Mouse (Mus musculus) bone marrow macrophage, adult 2 months (primary cell): Measurements from ENCODE around the gene Gm17581. TPM values are rescaled to one million over a fixed set of nuclear protein-coding genes. Genes with fewer than 3 reads are reported as not detected.
"Not testable (repeated sequence)": the region's sequence is repeated elsewhere in the genome, so short reads cannot be mapped to it uniquely, and the experiment has no call there.

Source experiments
- H3K27ac ChIP-seq: 2 replicates; pipeline ENCODE4 v1.5.1; 2012; ENCODE audit warnings: low read depth, low read length; ENCODE audit not compliant: insufficient read depth
- H3K4me1 ChIP-seq: 2 replicates; pipeline ENCODE4 v1.6.1; 2012; ENCODE audit warnings: low read length; ENCODE audit not compliant: control insufficient read depth, insufficient read depth
- H3K4me3 ChIP-seq: 2 replicates; pipeline ENCODE4 v1.5.1; 2012; ENCODE audit warnings: mild to moderate bottlenecking, low read length, moderate library complexity; ENCODE audit not compliant: insufficient read depth
- CTCF ChIP-seq: IDR thresholded peaks from 2 replicates; pipeline ENCODE4 v1.5.1; 2012; ENCODE audit warnings: low read depth, mild to moderate bottlenecking, low read length, moderate library complexity
- POLR2A ChIP-seq: IDR thresholded peaks from 2 replicates; pipeline ENCODE4 v1.6.1; 2012; ENCODE audit warnings: mild to moderate bottlenecking, low read depth, low read length, borderline replicate concordance
- polyA plus RNA-seq: library from polyadenylated mRNA; stranded (reverse); fragments of >200 nt; gene quantifications from 2 replicates; pipeline ENCODE4 v1.2.4, GENCODE M21; 2012; ENCODE audit not compliant: missing spikeins, insufficient read depth, insufficient read length

The Gm17581 gene
- polyA plus RNA-seq, result not detected in 2 replicates

DNA sequence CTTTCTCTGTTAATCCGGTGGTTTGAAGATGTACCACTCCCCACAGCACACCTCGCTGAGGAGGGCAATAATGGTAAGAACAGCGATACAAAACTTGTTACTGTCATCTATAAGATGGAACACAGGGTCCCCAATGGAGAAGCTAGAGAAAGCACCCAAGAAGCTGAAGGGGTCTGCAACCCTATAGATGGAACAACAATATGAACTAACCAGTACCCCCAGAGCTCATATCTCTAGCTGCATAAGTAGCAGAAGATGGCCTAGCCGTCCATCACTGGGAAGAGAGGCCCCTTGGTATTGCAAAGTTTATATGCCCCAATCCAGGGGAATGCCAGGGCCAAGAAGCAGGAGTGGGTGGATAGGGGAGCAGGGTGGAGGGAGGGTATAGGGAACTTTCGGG, at the start of gene Gm17581:
TSS of gene Gm17581 (minus strand) at position 101 of the 400 bp plus-strand sequence.
- H3K4me1 ChIP-seq, H3K27ac ChIP-seq, H3K4me3 ChIP-seq: not testable (repeated sequence)

DNA sequence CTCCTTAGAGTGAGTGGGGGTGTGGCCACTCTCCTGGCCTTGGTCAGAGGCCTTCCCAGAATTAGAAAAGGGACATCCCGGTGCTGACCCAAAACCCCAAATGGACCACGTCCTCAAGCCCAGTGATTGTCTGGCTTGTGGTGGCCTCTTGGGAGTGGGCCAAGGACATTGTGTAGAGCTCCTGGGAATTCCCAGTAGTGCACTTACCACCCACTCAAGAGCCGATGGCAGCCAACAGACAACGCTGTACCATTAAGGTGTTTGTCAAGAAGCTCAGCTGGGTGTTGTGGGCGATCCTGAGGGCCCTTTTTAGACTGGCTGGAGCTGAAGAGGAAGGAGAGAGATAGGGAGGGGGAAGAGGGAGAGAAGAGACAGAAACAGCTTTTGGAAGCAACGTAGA, 48.9 kb upstream of the Gm17581 start:
- no peak overlapping the region for H3K4me3 ChIP-seq
- no peak overlapping the region for H3K27ac ChIP-seq
- no peaks in the 10 kb centered on the region for H3K4me1 ChIP-seq
- TF ChIP-seq CTCF (no peak), POLR2A (no peak)

DNA sequence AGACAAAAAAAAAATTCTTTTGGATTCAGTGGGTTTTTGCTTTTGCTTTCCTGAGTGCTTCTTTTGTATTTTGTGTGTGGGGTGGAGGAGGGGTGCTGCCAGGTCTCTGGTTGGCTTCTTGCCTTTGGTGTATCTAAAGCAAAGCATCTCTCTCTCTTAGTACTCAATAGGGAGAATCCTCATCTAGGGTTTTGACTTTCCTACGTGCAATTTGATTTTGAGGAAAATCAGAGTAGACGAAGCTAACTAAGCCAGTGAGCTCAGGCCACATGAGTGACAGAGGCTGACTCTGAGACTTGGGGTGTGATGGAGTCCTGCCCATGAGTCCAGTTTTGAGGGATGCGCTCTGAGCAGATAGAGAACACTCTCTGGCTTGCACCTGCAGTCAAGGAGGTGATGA, 43.8 kb upstream of the Gm17581 start:
- Histone ChIP-seq H3K27ac (no peak overlapping the region), H3K4me3 (no peak overlapping the region), H3K4me1 (no peaks in the 10 kb centered on the region)
- TF ChIP-seq POLR2A, result no peak
- no peak for TF ChIP-seq CTCF

DNA sequence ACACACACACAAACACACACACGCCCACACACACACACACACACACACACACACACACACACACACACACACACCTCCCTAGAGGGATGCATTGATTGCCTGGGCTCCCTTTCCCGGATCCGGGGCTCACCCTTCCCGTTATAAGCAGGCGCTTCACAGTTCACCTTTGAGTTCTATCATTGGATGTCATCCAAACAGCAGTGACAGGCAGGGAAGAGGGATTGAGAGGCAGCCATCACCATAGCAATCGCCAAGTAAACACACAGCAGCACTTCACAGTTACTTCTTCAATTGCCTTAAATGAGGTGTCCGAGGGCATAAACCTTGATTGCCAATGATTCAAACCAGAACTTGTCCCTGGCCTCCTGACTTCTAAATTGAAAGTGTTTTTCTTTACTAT, 43.4 kb upstream of the Gm17581 start:
- H3K4me1 ChIP-seq, result no peaks in the 10 kb centered on the region
- no peak for TF ChIP-seq CTCF
- no peak for TF ChIP-seq POLR2A
- no peak overlapping the region for H3K4me3 ChIP-seq
- H3K27ac ChIP-seq, result no peak overlapping the region

DNA sequence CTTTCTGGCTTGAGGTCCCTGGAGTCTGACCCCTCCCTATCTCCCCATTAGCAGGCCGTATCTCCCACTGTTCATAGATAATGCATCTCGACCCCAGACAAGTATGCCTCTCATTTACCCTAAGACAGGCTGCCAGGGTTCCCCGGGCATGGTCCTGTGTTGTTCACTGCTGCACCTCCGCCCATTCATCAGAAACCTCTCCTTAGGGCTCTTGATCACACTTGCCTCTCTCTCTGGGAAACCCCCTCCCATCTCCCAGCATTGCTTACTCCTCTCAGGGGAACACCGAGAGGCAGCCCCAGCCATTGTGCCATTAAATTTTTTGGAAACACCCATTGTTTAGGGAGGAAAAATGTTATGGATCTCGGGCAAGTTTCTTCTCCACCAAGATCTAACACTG, 42.3 kb upstream of the Gm17581 start:
- no peak overlapping the region for H3K27ac ChIP-seq
- H3K4me3 ChIP-seq, result no peak overlapping the region
- TF ChIP-seq POLR2A, result no peak
- TF ChIP-seq CTCF, result no peak
- H3K4me1 ChIP-seq, result no peaks in the 10 kb centered on the region

DNA sequence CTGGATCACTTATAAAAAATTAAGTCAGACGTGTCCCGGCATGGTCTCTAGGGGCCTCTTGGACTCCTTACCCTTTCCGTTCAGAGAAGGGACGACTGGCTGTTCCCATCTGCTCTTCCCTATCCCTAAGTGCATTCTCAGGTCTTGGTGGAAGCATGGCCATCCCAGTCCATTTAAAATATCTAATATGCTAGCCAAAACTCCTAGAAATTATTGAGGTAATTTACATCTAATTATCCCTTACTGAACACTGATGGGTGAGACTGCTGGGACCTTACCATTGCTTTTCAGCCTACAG, 42.0 kb upstream of the Gm17581 start:
- no peak overlapping the region for H3K4me3 ChIP-seq
- H3K27ac ChIP-seq, result no peak overlapping the region
- no peak for TF ChIP-seq POLR2A
- no peak for TF ChIP-seq CTCF
- H3K4me1 ChIP-seq, result no peaks in the 10 kb centered on the region

DNA sequence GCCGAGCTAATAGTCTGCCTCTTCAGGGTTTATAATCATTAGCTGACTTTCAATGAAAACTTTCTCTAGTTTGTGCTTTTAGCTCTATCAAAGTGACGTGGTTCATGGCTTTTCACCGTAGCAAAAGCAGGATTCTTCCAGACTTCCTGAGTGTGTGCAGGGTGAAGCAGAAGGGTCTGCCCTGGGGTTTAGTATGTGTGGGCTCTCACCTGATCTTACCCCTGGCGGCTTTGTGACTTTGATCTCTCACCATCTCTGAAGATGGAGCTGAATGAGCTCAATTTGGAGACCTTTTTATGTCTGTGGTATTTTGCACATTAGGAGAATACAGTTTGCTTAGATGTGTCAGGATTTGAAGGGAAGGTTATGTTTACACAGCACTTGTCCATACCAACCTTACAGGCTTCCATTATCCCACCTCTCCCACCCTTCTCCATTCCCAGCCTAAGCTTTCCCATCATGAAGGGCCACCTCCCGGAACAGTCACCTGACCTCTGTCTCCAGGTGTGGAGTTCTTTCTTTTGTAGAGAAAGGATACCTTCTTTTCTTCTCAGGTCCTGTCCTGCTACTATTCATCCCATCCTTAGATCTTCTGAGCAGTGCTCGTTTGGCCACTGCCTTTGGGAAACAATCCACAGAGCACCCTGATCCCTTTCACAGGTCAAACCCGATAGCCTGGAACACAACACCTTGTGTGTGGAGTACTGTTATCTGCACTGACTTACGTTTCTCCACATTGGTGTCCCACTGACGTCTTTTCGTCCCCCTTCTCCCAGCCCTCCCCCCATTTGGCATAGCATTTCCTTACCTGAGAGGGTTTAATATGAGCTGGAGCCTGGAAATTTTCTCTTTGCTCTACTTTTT, 41.4 kb upstream of the Gm17581 start:
- no peak for TF ChIP-seq CTCF
- no peak for TF ChIP-seq POLR2A
- Histone ChIP-seq H3K27ac (no peak overlapping the region), H3K4me3 (no peak overlapping the region), H3K4me1 (no peaks in the 10 kb centered on the region)

DNA sequence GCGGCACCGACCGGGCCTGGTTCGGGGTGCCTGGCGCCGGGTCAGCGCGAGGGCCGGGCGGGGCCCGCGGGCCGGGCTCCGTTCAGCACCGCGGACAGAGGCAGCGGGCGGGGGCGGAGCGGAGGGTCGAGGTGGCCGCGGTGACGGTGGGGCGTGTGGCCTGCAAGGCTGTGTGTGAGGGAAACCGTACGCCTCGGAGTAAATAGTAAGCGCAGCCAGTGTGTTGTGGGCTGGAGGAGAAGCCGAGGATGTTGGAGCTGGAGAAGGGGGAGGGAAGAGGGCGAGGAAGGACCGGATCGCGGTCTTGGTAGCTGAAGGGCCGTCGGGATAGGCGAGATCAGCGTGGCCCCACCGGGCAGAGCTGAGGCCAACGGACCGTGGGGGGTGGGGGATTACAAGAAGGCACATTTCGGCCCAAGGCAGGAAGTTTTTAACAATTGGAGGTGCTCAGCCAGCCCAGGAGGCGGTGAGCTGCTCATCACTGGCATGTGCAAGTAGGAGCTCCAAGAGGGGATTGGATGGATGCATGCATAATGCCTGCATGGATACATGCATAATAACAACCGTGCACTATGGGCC, 40.1 kb upstream of the Gm17581 start:
- H3K4me3 ChIP-seq, result peak overlapping the region; percentile 57
- TF ChIP-seq POLR2A (no peak), CTCF (no peak)

DNA sequence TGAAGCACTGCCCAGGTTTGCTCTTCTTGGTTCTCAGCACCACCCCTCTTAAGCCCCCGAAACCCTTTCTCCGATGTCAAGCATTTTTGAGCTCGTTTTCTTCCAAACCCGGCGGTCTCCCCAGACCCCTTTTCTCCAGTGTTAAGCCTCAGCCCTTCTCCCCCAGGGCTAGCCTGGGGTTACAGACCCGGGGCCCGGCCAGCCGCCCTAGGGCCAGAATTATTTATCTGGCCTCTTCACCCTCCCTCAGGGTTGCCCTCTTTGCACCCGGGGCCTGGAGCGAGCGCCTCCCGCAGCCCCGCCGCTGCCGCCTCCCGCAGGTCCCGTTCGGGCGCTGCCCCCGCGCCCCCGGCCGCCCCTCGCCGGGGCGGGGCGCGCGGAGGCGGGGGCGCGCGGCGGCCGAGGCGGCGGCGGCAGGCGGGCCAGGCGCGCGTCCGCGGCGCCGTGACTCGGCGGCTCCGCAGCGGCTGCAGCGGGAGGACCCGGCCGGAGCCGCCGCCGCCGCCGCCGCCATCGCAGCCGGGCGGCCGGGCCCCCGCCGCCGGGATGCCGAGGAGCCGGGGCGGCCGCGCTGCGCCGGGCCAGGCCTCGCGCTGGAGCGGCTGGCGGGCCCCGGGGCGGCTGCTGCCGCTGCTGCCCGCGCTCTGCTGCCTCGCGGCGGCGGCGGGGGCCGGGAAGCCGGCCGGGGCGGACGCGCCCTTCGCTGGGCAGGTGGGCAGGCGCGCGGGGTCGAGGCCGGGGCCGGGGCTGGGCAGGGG, 39.4 kb upstream of the Gm17581 start, which contains the start of gene Mmp24:
TSS of gene Mmp24 (plus strand) at position 416 of the 758 bp plus-strand sequence.
- peak within 1 kb of the TSS; percentile 57 for H3K4me3 ChIP-seq
- TF ChIP-seq CTCF (no peak), POLR2A (no peak)
- H3K27ac ChIP-seq, result no peak within 1 kb of the TSS
- H3K4me1 ChIP-seq, result no peaks in the 10 kb centered on the region

More for the DNA sequence above, 40.1 kb upstream of the Gm17581 start:
- H3K4me1 ChIP-seq, result no peaks in the 10 kb centered on the region
- H3K27ac ChIP-seq, result no peak overlapping the region
